Mouse (Mus musculus) cerebellum, postnatal 10 days (tissue): Measurements from ENCODE around the gene Galnt18.

Experiments used
- DNase-seq, 2 experiments: peaks; one replicate each; pipeline ENCODE4 v3.0.0; 2021; ENCODE audit warnings: mixed read lengths in 2 of 2

The Galnt18 gene

DNA sequence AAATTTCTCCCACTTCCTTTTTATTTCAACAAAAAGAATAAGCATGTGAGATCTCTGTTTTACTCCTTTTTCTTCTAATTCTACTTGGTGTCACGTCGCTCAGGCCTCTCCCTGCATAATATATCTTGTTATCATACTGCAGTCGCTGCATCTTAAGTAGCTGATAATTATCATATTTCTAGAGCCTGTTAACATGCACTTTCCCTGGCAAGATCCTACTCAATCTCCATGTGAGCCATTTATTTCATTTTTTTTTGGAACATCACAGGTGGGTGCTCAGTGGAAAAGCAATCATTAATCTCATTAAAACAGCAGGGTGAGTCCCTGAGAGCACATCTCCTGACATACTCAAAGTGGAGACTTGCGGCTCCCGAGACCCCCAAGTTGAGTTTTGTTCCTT lies 143.3 kb downstream of the Galnt18 start:
- no peak for DNase-seq

DNA sequence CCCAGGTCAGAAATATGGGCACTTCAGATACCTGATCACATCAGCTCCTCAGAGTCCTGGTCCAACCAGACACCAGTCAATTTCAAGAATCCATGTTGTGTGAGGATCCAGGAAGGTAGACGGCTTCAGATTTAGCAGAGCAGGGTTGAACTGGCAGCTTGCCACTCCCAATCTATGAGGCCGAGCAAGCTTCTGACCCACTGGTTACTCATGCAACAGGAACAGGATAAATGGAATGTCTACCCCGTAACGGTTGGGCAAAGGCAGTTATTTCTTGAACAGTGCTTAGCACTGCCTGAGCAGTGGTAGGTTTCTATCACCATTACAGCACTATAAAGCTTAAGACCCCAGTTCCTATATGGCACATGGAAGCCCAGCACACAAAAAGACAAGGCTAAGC lies 148.5 kb downstream of the Galnt18 start:
- DNase-seq = peak; percentile 29 to 43

DNA sequence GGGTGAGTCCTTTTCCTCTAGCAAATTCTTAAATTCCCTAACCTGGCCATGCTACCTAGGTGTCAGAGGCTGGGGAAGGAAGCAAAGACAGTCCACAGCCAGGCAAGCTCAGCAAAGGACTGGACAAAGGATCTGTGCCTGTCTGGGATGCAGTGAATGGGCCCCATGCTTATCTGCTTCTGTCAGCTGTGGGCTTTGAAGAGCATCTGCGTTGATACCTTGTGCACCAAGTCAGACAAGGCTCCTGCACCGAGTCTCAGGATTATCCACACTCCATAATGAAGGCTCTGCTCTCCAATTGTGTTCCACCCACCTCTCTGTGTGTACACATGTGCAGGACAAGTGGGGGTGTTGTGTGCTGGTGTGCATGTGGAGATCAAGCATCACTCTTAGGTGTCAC lies 153.5 kb downstream of the Galnt18 start:
- DNase-seq = no peak

DNA sequence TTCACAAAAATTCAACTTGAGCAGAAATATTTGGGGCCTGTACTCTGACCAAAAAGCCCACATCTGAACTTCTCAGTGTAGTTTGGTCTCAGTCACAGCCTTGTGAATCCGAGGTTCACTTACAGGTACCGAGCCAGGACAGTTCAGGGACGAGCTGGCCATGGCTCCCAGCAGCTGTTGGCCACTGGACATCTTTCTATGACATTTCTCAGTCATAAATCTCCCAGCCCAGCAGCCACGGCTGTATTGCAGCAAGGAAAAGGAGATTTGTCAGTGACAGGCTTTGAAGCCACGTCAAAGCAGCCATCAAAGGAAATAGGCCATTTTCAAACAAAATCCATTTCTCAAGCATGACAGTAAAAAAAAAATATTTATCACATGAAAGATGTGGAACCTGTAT lies 154.0 kb downstream of the Galnt18 start:
- no peak for DNase-seq

DNA sequence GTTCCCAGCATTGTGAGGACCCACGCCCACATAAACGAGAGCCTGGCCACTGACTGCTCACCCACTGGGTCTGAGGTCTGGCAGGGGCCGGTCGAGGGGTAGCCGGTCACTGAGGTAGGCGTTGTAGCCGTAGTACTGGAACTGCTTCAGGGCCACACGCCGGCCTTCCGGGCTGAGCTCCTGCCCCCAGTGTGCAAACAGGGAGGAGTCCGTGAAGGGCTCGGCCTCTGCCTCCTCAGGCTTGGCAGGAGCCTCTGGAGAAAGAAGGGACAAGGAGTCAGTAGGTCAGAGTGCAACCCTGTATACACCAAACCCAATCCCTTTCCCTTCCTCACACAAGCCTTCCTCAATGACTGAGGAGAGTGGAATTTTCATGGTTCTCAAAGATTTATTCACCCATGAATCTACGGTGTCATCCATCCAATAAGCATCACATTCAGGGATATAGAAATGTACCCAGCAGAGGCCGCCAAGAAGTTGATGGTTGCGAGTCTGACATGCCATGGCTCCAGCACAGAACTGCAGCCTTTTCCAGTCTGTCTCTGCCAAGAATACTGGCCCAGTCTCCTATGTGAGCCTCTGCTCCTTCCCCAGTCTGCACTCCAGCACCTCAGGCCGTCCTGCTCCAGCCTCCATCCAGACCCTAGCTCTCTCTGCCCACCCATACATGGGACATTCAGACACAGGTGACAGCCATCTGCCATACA lies 163.4 kb downstream of the Galnt18 start:
- DNase-seq = peak; percentile 66 to 76

DNA sequence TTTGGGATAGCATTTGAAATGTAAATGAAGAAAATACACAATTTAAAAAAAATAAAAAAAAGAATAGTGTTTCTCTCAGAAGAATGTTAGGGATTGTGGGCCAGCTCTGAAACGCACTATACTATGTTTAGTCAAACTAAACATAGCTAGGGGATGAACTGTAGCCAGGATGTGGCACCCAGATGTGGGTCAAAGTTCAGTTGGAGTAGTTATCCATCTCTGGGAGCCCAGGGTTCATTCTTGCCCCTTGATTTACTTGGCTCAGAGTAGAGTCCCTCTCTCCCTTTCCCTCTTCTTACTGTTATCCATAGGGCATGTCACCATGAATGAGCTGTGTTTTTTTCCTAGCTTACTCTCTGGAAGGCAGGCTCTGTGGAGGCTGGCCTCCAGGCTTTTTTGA lies 165.3 kb downstream of the Galnt18 start:
- DNase-seq = no peak

DNA sequence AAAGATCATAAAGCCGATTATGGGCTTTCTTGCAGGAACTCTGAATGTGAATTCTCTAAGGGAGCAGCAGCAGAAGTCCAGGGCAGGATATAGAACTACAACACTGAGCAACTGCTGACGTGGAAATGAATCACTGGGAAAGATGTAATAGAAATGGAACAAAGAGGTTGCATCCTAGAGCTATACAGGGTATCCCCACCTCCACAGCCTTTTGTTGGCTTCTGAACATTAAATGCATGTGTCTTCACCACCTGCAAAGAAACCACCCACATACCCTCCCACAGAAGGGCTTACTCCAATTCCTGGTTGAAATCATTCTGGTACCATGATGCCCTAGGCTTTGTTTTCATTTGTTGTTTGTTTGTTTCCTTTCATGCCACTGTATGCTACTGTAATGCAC lies 172.3 kb downstream of the Galnt18 start:
- DNase-seq = no peak

DNA sequence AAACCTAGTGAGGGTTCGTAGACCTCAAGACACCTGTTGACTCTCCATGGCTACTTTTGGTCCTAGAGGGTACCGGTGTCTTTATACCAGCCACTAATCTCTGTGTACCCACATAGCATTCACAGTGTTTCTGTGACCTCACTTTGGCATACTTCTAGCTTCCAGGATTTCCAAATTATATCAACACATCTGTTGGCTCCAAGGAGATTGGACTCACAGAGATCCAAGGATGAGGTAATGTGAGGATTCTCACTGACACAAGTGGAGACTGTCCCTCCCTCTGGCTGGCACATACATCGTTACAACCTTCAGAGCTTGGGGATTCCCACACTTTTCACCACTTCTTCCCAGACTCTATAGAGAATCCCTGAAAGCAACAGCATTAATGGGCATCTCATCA lies 173.7 kb downstream of the Galnt18 start:
- no peak for DNase-seq

DNA sequence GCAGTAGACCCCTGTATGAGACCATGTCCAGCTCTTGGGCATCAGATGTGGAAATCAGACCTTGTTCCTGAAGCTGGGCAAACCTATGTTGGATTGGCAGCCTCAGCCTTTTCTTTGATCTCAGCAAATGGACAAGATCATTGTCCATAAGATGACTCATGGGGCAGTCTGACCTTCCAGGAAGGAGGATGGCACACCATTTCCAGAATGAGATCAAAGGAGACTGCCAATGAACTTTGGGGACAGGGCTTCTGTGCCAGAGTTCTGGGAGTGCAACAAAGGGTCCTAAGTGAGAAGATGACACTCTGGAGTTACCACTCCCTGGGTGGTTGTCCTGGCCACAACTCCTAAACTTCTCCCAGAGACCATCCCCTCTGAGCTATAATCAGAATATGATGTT lies 174.1 kb downstream of the Galnt18 start:
- DNase-seq = no peak

DNA sequence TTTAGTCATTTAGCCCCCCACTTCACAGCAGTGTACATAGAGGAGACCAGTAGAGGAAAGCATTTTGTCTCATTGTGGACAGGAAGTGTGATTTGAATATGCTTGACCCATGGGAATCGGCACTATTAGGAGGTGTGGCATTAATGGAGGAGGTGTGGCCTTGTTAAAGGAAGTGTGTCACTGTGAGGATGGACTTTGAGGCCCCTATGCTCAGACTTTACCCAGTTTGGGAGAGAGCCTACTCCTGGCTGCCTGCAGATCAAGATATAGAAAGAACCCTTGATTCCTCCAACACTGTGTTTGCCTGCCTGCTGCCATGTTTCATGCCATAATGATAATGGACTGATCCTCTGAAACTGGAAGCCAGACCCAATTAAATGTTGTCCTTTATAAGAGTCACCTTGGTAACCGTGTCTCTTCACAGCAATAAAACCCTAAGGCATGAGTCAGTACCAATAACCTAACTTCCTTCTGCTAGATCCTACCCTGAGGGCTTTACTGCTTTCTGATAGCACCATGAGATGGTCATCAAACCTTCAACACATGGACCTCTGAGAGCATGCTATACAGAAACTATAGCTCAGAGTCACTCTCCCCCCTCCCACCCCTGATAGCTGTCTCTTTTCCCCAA lies 175.1 kb downstream of the Galnt18 start:
- no peak for DNase-seq

DNA sequence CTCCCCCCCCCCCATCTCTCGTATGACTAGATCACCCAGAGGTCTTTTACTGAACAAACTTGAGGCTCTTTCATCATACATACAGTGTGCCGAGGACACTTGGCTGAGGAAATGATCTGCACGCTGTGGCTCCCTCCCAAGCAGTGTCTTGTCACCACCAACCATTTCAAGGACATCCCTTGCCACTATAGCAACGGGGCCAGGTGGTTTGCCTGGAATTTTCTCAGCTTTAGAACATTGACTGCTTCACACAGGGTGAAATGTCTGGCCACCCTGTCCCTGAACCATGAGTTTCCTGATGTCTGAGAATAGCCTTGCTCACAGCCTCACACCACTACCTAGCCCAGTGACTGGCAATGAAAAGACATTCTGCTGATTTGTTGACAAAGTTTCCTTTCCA lies 176.6 kb downstream of the Galnt18 start:
- DNase-seq = no peak

DNA sequence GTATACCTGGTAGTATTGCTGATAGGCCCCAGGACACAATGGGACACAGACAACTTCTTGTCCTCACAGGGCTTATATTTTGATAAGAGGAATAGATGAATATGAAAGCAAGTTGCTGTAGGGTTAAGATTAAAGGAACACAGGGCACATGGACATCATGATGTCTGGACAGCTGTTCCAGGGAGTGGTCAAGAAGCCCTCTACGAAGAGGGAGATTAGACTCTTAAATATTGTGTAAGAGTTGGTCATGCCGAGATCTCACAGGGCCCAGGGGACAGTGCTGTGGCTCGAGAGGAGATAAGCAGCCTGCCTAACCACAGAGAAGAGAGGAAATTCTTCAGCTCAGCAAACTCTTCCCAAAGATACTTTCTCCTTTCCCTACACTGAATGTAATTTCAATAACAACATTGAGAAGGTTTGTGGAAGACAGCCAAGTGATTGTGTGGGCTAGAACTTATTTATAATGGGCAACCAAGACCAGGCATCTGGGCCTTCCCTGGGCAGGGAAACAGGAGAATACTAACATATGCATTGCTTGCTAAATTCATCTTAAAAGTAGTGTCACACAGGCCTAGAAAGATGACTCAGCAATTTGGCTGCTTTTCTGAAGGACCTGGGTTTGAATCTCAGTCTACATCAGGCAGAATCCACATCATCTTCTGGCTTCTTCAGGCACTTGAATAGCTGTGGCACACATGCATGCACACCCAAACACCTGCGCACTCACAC lies 178.3 kb downstream of the Galnt18 start:
- DNase-seq = no peak

DNA sequence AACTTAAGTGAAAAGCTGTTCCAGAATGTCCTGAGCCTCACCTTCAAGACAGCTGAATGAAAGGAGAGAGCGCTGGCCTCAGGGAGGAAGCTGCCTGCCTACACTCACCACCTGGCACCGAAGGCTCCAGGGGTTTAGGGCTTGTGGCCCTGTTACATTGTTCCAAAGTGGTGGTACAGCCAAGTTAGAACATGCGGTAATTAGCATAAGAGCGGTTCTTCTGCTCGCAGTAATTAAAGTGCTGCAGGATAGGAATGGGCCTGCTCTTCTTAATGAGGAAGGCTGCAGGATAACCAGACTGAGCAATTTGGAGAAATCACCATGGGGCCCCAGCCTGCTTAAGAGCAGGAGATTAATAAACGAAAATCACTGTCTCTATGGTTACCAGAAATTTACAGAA lies 179.0 kb downstream of the Galnt18 start:
- DNase-seq = peak in 1 of 2 experiments; percentile 44

DNA sequence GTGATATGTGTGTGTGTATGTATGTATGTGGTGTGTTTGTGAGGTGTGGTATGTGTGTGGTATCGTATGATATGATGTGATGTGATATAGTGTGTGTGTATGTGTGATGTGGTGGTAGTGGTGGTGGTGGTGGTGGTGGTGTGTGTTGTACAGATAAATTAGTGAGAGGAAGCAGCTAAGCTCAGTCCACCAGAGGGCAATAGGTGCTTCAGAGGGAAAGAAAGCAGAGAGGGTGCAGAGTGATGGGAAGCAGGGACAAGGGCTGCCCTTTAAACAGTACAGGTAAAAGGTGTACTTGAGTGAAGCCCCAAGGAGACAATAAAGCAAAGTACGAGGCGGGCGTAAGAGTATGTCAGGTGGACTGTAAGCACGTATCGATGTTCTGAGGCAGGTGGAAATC lies 186.1 kb downstream of the Galnt18 start:
- peak in 1 of 2 experiments; percentile 23 for DNase-seq

DNA sequence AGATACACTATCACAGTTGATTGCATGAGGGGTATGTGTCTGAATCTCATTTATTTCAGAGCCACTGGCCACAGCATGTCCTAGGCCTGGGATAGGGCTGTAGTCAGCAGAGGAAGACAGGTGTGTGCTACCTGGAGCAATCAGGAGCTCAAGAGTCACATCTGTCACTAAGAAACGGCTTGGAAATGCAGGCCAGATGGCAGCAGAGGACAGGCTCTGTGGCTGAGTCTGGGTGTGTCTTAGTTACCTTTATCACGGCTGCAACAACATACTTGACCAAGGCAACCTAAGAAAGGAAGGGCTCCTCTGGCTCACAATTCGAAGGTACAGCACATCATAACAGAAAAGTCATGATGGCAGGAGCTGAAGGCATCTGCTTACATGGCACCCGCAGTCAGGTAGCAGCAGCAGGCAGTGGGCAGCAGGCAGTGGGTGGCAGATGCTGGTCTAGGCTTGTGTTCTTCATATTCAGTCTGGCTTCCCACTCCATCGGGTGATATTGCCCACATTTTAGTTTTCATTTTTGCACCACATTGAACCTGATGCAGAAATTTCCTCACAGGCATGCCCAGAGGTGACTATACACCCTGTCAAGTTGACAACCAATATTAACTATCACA lies 190.2 kb downstream of the Galnt18 start:
- DNase-seq = peak in 1 of 2 experiments; percentile 26

DNA sequence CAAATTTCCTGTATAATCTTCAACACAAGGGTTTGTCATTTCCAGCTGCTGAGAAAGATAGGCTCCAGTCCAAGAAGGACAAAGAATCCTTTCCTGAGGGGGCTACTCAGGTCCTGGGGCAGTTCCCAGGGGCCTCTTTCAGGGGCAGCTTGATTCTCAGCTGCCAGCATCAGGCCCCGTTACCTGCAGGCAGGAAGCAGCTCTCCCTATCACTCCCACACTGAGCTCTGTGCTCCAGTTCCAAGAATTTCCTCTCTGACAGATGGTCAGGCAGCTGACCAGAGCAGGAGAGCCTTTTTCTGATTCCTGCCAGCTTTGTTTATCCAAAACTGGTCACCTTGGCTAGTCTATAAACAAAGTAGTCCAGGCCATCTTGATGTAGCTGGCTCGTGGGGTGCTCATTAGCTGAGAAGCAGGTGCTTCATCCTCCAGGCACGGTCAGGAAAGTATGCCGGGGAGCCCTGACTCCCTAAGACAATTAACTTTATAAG lies 191.4 kb downstream of the Galnt18 start:
- peak; percentile 83 to 86 for DNase-seq

DNA sequence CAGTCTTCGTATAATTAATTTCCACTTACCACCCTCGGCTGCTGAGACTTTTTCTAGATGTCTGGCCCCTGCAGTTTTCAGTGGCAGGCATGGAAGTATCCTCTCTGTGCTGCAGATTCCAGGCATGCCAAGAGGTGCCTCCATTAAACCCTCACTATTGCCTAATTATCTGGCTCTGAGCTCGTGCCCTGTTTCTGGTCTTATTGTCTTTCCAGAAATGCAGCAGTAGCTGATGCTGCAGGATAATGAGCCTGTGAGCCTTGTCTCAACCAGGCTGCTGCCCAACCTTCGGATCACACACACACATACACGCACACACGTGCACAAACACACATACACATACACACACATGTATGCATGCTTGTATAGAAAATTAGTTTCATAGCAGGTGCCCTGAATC lies 199.2 kb downstream of the Galnt18 start:
- DNase-seq = no peak

DNA sequence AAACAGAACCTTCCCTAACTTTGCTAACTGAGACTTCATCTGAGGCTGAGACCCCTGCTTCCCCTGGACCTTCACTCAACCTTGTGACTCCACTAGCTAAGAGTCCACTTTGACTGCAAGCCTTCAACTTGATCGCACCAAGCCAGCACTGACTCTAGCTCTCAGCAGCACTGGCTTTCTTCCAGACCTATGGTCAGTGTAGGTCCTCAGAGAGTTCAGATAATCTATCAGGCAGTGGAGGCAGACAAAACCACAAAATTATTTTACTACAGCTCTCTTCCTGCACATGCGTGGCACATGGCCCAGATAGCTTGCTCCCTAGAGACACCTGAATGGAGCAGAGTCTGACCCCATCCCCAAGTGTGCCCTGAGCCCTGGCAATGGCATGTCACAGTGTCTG lies 204.7 kb downstream of the Galnt18 start:
- peak; percentile 36 to 46 for DNase-seq

DNA sequence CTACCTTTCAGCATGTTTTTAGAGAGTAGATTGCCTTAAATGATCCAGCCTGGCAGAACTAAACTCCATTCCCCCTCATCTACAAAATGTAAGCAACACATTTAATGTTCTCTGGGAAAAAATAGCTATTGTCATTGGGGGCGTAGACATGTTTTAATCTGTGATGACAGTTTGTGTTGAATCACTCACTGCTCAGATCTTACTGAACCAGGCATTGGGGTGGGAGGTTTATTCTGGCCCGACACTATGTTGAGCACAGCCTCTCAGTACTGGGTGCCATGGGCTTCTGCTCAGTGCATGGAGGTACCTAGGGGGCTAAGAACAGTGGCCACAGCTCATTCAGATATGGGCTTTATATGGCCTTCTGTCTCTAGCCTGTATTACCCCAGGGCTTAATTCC lies 207.4 kb downstream of the Galnt18 start:
- no peak for DNase-seq

DNA sequence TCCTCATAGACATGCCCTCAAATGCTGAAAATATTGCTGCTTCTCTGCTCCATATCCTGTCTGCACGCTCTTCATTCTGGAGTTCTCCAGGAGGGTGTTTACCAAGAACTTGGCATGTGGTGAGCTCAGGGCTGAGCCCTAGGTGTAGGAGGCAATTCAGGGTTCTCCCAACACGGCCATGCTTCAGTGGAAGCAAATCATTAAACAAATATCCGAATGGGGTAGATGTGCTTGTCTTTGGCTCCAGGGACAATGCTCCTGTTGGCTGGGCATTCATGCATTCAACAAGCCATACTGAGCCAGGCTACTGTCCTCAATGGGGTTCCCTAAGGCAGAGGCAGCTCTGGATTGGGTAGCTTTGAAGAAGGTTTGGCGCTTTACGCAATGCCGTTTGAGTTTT lies 212.9 kb downstream of the Galnt18 start:
- no peak for DNase-seq

DNA sequence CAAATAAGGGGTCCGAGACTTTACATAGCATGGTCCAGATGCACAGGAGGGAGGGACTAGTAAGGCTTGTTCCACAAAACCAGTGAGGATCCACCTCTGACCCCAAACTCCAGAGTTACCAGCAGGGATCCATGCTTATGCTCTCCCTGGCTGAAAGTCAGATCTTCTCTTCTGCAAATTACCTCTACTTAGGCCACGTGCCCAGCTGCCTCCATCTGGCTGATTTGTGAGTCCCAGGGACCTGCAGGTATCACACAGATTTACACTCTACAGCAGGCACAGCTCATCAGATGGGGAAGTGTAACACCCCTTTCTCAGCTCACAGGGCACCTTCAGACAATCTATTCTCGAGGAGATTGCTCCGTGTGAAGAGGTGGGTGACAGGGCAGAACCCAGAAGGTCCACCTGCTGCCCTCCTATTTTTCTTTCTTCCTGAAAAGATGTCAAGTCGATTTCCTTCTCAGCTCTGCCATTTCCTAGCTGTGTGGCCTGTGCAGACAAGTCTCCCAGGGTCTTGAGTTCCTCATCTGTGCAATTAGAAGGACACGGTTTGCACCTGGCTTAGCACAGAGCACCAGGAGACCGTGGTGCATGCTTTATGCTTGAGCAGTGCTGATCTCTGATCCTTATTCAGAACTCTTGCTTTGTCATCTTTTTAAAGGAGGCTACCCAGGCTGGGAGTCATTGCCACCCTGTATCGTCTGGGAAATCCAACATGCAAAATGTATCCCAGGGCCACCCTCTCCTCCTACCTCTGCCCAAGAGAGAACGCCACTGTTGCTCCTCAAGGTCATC lies 216.3 kb downstream of the Galnt18 start:
- peak; percentile 48 to 56 for DNase-seq

DNA sequence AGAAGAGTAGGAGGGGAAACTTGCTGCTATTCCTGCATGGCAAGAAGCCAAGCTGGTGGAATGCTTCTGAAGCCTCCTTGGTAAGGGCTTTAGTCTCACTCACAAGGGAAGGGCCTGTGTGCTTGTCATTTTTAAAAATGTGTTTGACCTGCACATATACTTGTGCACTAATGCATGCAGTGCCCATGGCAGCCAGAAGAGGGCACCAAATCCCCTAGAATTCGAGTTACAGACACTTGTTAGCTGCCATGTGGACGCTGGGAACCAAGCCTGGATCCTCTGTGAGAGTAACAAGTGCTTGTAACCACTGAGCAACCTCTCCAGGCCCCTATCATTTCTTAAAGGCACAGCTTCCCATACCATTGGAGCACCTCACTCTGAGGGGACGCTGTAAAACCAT lies 219.7 kb downstream of the Galnt18 start:
- no peak for DNase-seq

DNA sequence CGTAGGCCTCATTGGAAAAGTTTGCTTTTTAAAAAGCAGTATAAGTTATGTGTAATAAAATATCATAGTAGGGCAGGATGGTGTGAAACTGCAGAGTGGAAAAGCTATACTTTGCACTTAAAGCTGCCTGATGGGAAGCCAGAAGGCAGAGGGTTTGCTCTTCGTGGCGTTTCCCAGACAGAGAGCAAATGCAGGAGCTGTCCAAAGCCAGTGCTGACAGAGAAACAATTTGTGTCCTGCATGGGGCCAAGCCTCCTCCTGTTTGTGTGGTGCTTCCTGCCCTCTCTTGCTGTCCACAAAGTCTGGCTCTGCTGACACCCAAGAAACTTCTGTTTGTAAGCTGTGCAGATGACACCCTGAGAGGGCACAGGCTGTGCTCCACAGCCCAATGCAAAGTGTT lies 220.8 kb downstream of the Galnt18 start:
- no peak for DNase-seq
